Comparison of ENCODE assay signal across 8 mouse cellular contexts in the genomic region with DNA sequence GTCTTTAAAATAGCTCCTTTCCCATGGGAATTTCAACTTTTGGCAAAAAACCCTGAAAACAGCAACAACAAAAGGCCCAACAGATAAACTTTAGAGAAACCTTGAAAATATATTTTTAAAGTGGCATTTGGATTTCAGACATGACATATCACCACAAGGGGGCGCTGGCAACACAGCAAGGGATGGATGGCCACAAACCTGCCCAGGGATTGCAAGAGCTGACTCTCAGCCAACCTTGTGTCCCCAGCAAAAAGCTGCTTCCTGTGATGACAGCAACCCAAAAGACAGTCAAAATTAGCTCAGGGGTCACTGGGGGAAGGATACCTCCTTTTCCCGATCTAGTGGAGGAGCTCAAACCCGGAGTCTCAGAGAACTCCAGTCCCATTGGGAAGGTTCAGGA. TPM values are rescaled to one million over a fixed set of nuclear protein-coding genes. Genes with fewer than 3 reads are reported as not detected.
DNase-seq lines count a peak whose midpoint lies in the region; ATAC-seq and TF ChIP-seq lines count a peak whose summit lies in the region.

No protein-coding gene starts in this region.

- intact Hi-C loops in gastrocnemius, postnatal 36 days (cut with DNase I) = loop anchor here (1.0 to 5.0 kb wide), 2 partner anchors 202 to 232 kb away; no protein-coding TSS in a partner anchor

- peak; percentile 70 for ATAC-seq in activated CD4-positive, CD25-positive, alpha-beta regulatory T cell, adult 4 months

- H3K79me2 ChIP-seq in C2C12 (ENCODE audit: control insufficient read depth, insufficient read depth) = no peaks in the 10 kb centered on the region

- no peaks in the 10 kb centered on the region for H3K79me3 ChIP-seq in C2C12 (ENCODE audit: low read depth)

- peak; percentile 64 for TF ChIP-seq CTCF in C2C12 (IDR thresholded peaks at IDR 0.05; ENCODE audit: control insufficient read depth, insufficient read depth, insufficient read length)
- TF ChIP-seq CTCF in lung, adult 2 months (IDR thresholded peaks at IDR 0.05; ENCODE audit: insufficient read depth, low read length) = peak; percentile 83

- no peaks in the 10 kb centered on the region for H3K4me1 ChIP-seq in lung, adult 2 months (ENCODE audit: control insufficient read depth, insufficient read depth, low read length)

- WGBS in lung, adult 2 months = 10% methylated on average over 3 of the region's 3 CpGs

- no peak for TF ChIP-seq POLR2A in lung, adult 2 months (IDR thresholded peaks at IDR 0.05; ENCODE audit: borderline replicate concordance, extremely low read depth, low read depth, low read length)

- H3ac ChIP-seq in C2C12 (ENCODE audit: control insufficient read depth, insufficient read length, low read depth) = no peak overlapping the region

- H3K36me3 ChIP-seq in C2C12 (ENCODE audit: control insufficient read depth, insufficient read depth) = no peaks in the 10 kb centered on the region

- no peaks in the 10 kb centered on the region for H3K27me3 ChIP-seq in C2C12 (ENCODE audit: control insufficient read depth, insufficient read depth, insufficient read length)

- DNase-seq in cerebellum, postnatal 36 days = peak; percentile 81 to 86
- DNase-seq in gastrocnemius, postnatal 36 days = peak; percentile 46 to 74
- DNase-seq in kidney, postnatal 36 days = peak; percentile 80 to 93
- peak; percentile 73 for DNase-seq in lung, adult 2 months
- DNase-seq in retina, adult 2 months (ENCODE audit: low read depth, low spot score) = peak; percentile 55
- DNase-seq in thymus, postnatal 36 days = peak; percentile 58 to 62

- H3K4me3 ChIP-seq in C2C12 (ENCODE audit: insufficient read depth, poor library complexity, severe bottlenecking) = no peak overlapping the region
- H3K4me3 ChIP-seq in lung, adult 2 months (replicated peaks; ENCODE audit: extremely low read depth, low read depth, low read length) = no peak overlapping the region

TF ChIP-seq in C2C12, 6 proteins besides CTCF, POLR2A, EP300 and RAD21:
- no peak for TF ChIP-seq MAX (IDR thresholded peaks at IDR 0.05)
- TF ChIP-seq CEBPB (IDR thresholded peaks at IDR 0.05; ENCODE audit: low read depth) = no peak
- no peak for TF ChIP-seq FOSL1 (IDR thresholded peaks at IDR 0.05; ENCODE audit: insufficient read depth, low read length, poor library complexity, severe bottlenecking)
- TF ChIP-seq MYOG (IDR thresholded peaks at IDR 0.05; ENCODE audit: control insufficient read depth, extremely low read depth, insufficient read length) = no peak
- no peak for TF ChIP-seq USF1 (IDR thresholded peaks at IDR 0.05; ENCODE audit: low read depth)
- no peak for TF ChIP-seq MYOD1 (IDR thresholded peaks at IDR 0.05; ENCODE audit: control insufficient read depth, insufficient read length, low read depth)

RNA-seq across cellular contexts. Expression of a gene that starts 17.2 kb away (rescaled TPM):
- 2.6 TPM for polyA plus RNA-seq in C2C12 (2012; fragmentation: generic; extraction: Trizol)
- 1 to 10 TPM in 1 of 2 experiments, under 1 TPM in 1; 0.98 to 1.0 TPM for polyA plus RNA-seq in activated CD4-positive, CD25-positive, alpha-beta regulatory T cell, adult 4 months (2017; shearing (Covaris generic))
- 10 to 100 TPM; 11.1 to 11.6 TPM for total RNA-seq in gastrocnemius, postnatal 36 days (2021)
- polyA plus RNA-seq in lung, adult 2 months (2012; rRNA removed) = 2.7 TPM in 2 replicates

RNA-seq across cellular contexts. Expression of a gene that starts 48.3 kb away (rescaled TPM):
- polyA plus RNA-seq in C2C12 (2012; fragmentation: generic; extraction: Trizol) = 65.3 TPM
- polyA plus RNA-seq in activated CD4-positive, CD25-positive, alpha-beta regulatory T cell, adult 4 months (2017; shearing (Covaris generic)) = 10 to 100 TPM; 74.7 to 79.3 TPM
- 100 to 1,000 TPM; 176 to 189 TPM for total RNA-seq in gastrocnemius, postnatal 36 days (2021)
- polyA plus RNA-seq in lung, adult 2 months (2012; rRNA removed) = 79.7 and 113 TPM in 2 replicates
